Mouse (Mus musculus): Measurements from ENCODE around the gene Prmt8. TPM values are rescaled to one million over a fixed set of nuclear protein-coding genes. Genes with fewer than 3 reads are reported as not detected.

The Prmt8 gene
- polyA plus RNA-seq, 1 experiment from 2014 or later, result 0.09 TPM

Small RNAs within 50 kb of the gene (microRNA-seq; reads per million reads assigned to microRNA genes)
- gene Mir7233, result not detected

Other genes with a start within 250 kb of the Prmt8 start
- 1.3 and 1.4 TPM in 2 replicates for gene Cracr2a, start 208.1 kb downstream of the Prmt8 start, polyA plus RNA-seq (2014; fragmentation: Nextera tagmentation; extraction: Ambion mirVana)
- gene Tspan11, start 118.1 kb upstream of the Prmt8 start, polyA plus RNA-seq (2014; fragmentation: Nextera tagmentation; extraction: Ambion mirVana), result 1.7 and 2.5 TPM in 2 replicates

Measured in heart, embryonic 14.5 days (tissue).